Mouse (Mus musculus): Measurements from ENCODE around the gene Krtap19-9b. TPM values are rescaled to one million over a fixed set of nuclear protein-coding genes. Genes with fewer than 3 reads are reported as not detected.

The Krtap19-9b gene
- polyA plus RNA-seq (2017; shearing (Covaris generic)): not detected

GRCm38 (mm10) chr16:88932165-88932564, at the start of gene Krtap19-9b:
Krtap19-9b (minus strand) TSS chr16:88932265.

GRCm38 (mm10) chr16:88962773-88963172, 30.7 kb upstream of the Krtap19-9b start, which contains the start of gene Krtap16-3:
Krtap16-3 (minus strand) TSS chr16:88962873.

DNA sequence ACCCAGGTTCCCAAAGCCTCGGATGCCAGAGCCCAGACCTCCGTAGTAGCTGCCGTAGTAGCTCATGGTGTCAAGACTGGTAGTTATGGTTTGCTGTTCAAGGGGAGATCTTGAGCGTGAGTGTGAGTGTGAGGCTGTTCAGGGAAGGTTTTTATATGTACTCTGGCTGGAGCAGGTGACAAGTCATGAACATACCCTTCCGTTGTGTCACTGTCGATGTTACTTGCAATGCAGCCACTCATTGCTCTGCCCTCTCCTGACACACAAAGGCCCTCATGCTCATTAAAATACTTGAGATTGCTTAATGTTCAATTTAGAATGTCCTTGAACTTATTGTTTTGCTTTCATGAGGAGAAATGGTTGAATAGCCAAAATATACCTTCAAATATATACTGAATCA, 35.7 kb downstream of the Krtap19-9b start, which contains the start of gene Krtap19-5:
Krtap19-5 (minus strand) TSS at position 101 of the 400 bp plus-strand sequence.

GRCm38 (mm10) chr16:88884989-88885388, 47.1 kb downstream of the Krtap19-9b start, which contains the start of gene Krtap19-4:
Krtap19-4 (minus strand) TSS chr16:88885089.

Other genes with a start within 250 kb of the Krtap19-9b start
- gene 2310061N02Rik, start 224.3 kb downstream of the Krtap19-9b start, polyA plus RNA-seq (2017; shearing (Covaris generic)): not detected
- not detected for gene Krtap13-1, start 203.4 kb downstream of the Krtap19-9b start, polyA plus RNA-seq (2017; shearing (Covaris generic))
- gene Krtap13, start 180.6 kb downstream of the Krtap19-9b start, polyA plus RNA-seq (2017; shearing (Covaris generic)): not detected
- not detected for gene 2310034C09Rik, start 173.4 kb downstream of the Krtap19-9b start, polyA plus RNA-seq (2017; shearing (Covaris generic))
- not detected for gene 2310057N15Rik, start 158.1 kb downstream of the Krtap19-9b start, polyA plus RNA-seq (2017; shearing (Covaris generic))
- not detected for gene Gm5965, start 154.4 kb downstream of the Krtap19-9b start, polyA plus RNA-seq (2017; shearing (Covaris generic))
- gene Gm20741, start 120.0 kb downstream of the Krtap19-9b start, polyA plus RNA-seq (2017; shearing (Covaris generic)): not detected
- not detected for gene Krtap15, start 112.0 kb downstream of the Krtap19-9b start, polyA plus RNA-seq (2017; shearing (Covaris generic))
- gene Krtap14, start 106.1 kb downstream of the Krtap19-9b start, polyA plus RNA-seq (2017; shearing (Covaris generic)): not detected
- not detected for gene Krtap19-1, start 62.9 kb downstream of the Krtap19-9b start, polyA plus RNA-seq (2017; shearing (Covaris generic))
- not detected for gene Krtap19-2, start 58.0 kb downstream of the Krtap19-9b start, polyA plus RNA-seq (2017; shearing (Covaris generic))
- gene Krtap19-3, start 54.2 kb downstream of the Krtap19-9b start, polyA plus RNA-seq (2017; shearing (Covaris generic)): not detected
- gene Krtap19-4, start 47.2 kb downstream of the Krtap19-9b start, polyA plus RNA-seq (2017; shearing (Covaris generic)): not detected
- gene Krtap19-5, start 35.8 kb downstream of the Krtap19-9b start, polyA plus RNA-seq (2017; shearing (Covaris generic)): not detected
- gene Krtap16-3, start 30.6 kb upstream of the Krtap19-9b start, polyA plus RNA-seq (2017; shearing (Covaris generic)): not detected
- not detected for gene Krtap22-2, start 78.5 kb upstream of the Krtap19-9b start, polyA plus RNA-seq (2017; shearing (Covaris generic))
- gene Gm10229, start 83.0 kb upstream of the Krtap19-9b start, polyA plus RNA-seq (2017; shearing (Covaris generic)): not detected
- gene Krtap6-1, start 99.4 kb upstream of the Krtap19-9b start, polyA plus RNA-seq (2017; shearing (Covaris generic)): not detected
- gene Gm10228, start 109.2 kb upstream of the Krtap19-9b start, polyA plus RNA-seq (2017; shearing (Covaris generic)): not detected
- not detected for gene Krtap6-5, start 115.6 kb upstream of the Krtap19-9b start, polyA plus RNA-seq (2017; shearing (Covaris generic))
- gene 1110025L11Rik, start 131.7 kb upstream of the Krtap19-9b start, polyA plus RNA-seq (2017; shearing (Covaris generic)): not detected
- not detected for gene Krtap6-3, start 151.8 kb upstream of the Krtap19-9b start, polyA plus RNA-seq (2017; shearing (Covaris generic))
- gene Gm6358, start 208.6 kb upstream of the Krtap19-9b start, polyA plus RNA-seq (2017; shearing (Covaris generic)): not detected
- gene Gm10061, start 218.8 kb upstream of the Krtap19-9b start, polyA plus RNA-seq (2017; shearing (Covaris generic)): not detected
- not detected for gene Gm9789, start 225.7 kb upstream of the Krtap19-9b start, polyA plus RNA-seq (2017; shearing (Covaris generic))
- gene Gm7735, start 237.2 kb upstream of the Krtap19-9b start, polyA plus RNA-seq (2017; shearing (Covaris generic)): not detected
- gene 1110057P08Rik, start 242.5 kb upstream of the Krtap19-9b start, polyA plus RNA-seq (2017; shearing (Covaris generic)): not detected